Comparison of ENCODE assay signal across 15 mouse cellular contexts in genomic region chr16:91593262-91593661, GRCm38 (mm10).
"Had no signal": no experiment of that assay in that cellular context is flagged by ENCODE, and none has a peak within 500 bp of the region (broad histone marks: within the 10 kb centered on the region; RNA-seq: fewer than 3 reads in every experiment).

No protein-coding gene starts in this region.

- H3K36me3 ChIP-seq: limb, embryonic 13.5 days had no signal

- DNase-seq: kidney, adult 8-10 months; kidney, postnatal 25 days; left cerebral cortex, postnatal 4 days; lung, adult 18-20 months; lung, postnatal 4 days; midbrain, embryonic 14.5 days; retina, postnatal 1 day; right cerebral cortex, postnatal 4 days; spleen, adult 18-20 months had no signal

- H3K9me3 ChIP-seq: limb, embryonic 13.5 days; midbrain, embryonic 10.5 days; neural tube, embryonic 12.5 days had no signal

- ATAC-seq: intestine, postnatal 0 days had no signal

- H3K9ac ChIP-seq: limb, embryonic 13.5 days; liver, embryonic 14.5 days; neural tube, embryonic 12.5 days had no signal

- H3K27ac ChIP-seq: limb, embryonic 13.5 days; liver, embryonic 14.5 days; midbrain, embryonic 10.5 days; neural tube, embryonic 12.5 days had no signal

- H3K4me3 ChIP-seq: limb, embryonic 13.5 days; midbrain, embryonic 10.5 days; myocyte; neural tube, embryonic 12.5 days had no signal

- H3K4me2 ChIP-seq: limb, embryonic 13.5 days; neural tube, embryonic 12.5 days had no signal

- H3K27me3 ChIP-seq: neural tube, embryonic 12.5 days had no signal
